Mouse (Mus musculus) heart, embryonic 16.5 days (tissue): ENCODE measurements around the gene Tdg. TPM values are rescaled to one million over a fixed set of nuclear protein-coding genes. Genes with fewer than 3 reads are reported as not detected.

Experiments
- ATAC-seq: fragments of 200-750 bp; cut with Nextera tagmentation; replicated peaks from 2 replicates; pipeline ENCODE4 v1.8.0; 2017; ENCODE audit warnings: moderate number of reproducible peaks; ENCODE audit not compliant: insufficient read depth, low FRiP score; ENCODE audit errors: extremely low read depth
- H3K27ac ChIP-seq: fragments of 300-500 bp; sonication (generic); 2 replicates; pipeline ENCODE4 v1.5.1; 2014; ENCODE audit warnings: mild to moderate bottlenecking, low read length, control low read depth, moderate library complexity
- H3K27me3 ChIP-seq: fragments of 300-500 bp; sonication (generic); 2 replicates; pipeline ENCODE4 v1.6.1; 2014; ENCODE audit warnings: low read length, mixed read lengths; ENCODE audit not compliant: control insufficient read depth, insufficient read depth
- H3K36me3 ChIP-seq: fragments of 300-500 bp; sonication (generic); 2 replicates; pipeline ENCODE4 v1.6.1; 2014; ENCODE audit not compliant: control insufficient read depth, insufficient read depth
- H3K4me1 ChIP-seq: fragments of 300-500 bp; sonication (generic); 2 replicates; pipeline ENCODE4 v1.6.1; 2014; ENCODE audit warnings: low read length, mixed read lengths; ENCODE audit not compliant: control insufficient read depth, insufficient read depth
- H3K4me2 ChIP-seq: fragments of 300-500 bp; sonication (generic); 2 replicates; pipeline ENCODE4 v1.6.1; 2014; ENCODE audit warnings: low read depth, mild to moderate bottlenecking, control low read depth, low read length
- H3K4me3 ChIP-seq: fragments of 300-500 bp; sonication (generic); 2 replicates; pipeline ENCODE4 v1.5.1; 2014; ENCODE audit warnings: mild to moderate bottlenecking, control low read depth, low read length
- H3K9ac ChIP-seq: fragments of 300-500 bp; sonication (generic); 2 replicates; pipeline ENCODE4 v1.6.1; 2014; ENCODE audit warnings: low read length, control low read depth
- H3K9me3 ChIP-seq: fragments of 300-500 bp; sonication (generic); replicated peaks from 2 replicates; pipeline ENCODE4 v1.6.1; 2016; ENCODE audit warnings: low read length; ENCODE audit not compliant: control insufficient read depth
- WGBS: fragments of 180-500 bp; shearing (Covaris S2); extraction: QIAGEN DNeasy Blood & Tissue Kit; methylation state at CpG from one replicate; pipeline ENCODE4 v1.1.7; 2014; 5-methylcytosine and 5-hydroxymethylcytosine counted together
- polyA plus RNA-seq: library from polyadenylated mRNA; unstranded; fragments of >200 nt; fragmentation: Nextera tagmentation; extraction: Ambion mirVana; gene quantifications from 2 replicates; pipeline ENCODE4 v1.2.1, GENCODE M21; 2015

The Tdg gene
- polyA plus RNA-seq, 1 experiment from 2014 or later, result 70.7 TPM

- no peak overlapping the region for H3K4me3 ChIP-seq
- no peak for ATAC-seq
- no peaks in the 10 kb centered on the region for H3K4me1 ChIP-seq
- H3K4me2 ChIP-seq, result no peak overlapping the region
- H3K27ac ChIP-seq, result no peak overlapping the region
- 0 out of 2 replicates have a peak, but pooled peaks cover 2% of the 10 kb centered on the region for H3K9me3 ChIP-seq
- no peaks in the 10 kb centered on the region for H3K27me3 ChIP-seq
- no peaks in the 10 kb centered on the region for H3K36me3 ChIP-seq
- no peak overlapping the region for H3K9ac ChIP-seq
- 86% methylated on average over 5 of the region's 5 CpGs for WGBS
Observed at GRCm38 (mm10) chr10:82680769-82681168, 51.1 kb downstream of the Tdg start.

GRCm38 (mm10) chr10:82681639-82682038 is 52.0 kb downstream of the Tdg start:
- no peak for ATAC-seq
- 78% methylated on average over 7 of the region's 7 CpGs for WGBS
- Histone ChIP-seq H3K27me3 (no peaks in the 10 kb centered on the region), H3K4me3 (no peak overlapping the region), H3K4me2 (no peak overlapping the region), H3K4me1 (no peaks in the 10 kb centered on the region), H3K36me3 (no peaks in the 10 kb centered on the region), H3K27ac (no peak overlapping the region), H3K9me3 (0 out of 2 replicates have a peak, but pooled peaks cover 3% of the 10 kb centered on the region), H3K9ac (no peak overlapping the region)

- Histone ChIP-seq H3K9ac (no peak overlapping the region), H3K27me3 (no peaks in the 10 kb centered on the region), H3K4me3 (no peak overlapping the region), H3K4me2 (no peak overlapping the region), H3K4me1 (peaks cover 11% of the 10 kb centered on the region), H3K9me3 (0 out of 2 replicates have a peak, but pooled peaks cover 3% of the 10 kb centered on the region), H3K36me3 (no peaks in the 10 kb centered on the region), H3K27ac (no peak overlapping the region)
- 30% methylated on average over 2 of the region's 2 CpGs for WGBS
- ATAC-seq, result no peak
Observed at GRCm38 (mm10) chr10:82685440-82685839, 55.8 kb downstream of the Tdg start.

GRCm38 (mm10) chr10:82689681-82690211 is 60.1 kb downstream of the Tdg start:
- 0 out of 2 replicates have a peak, but pooled peaks cover 3% of the 10 kb centered on the region for H3K9me3 ChIP-seq
- H3K4me1 ChIP-seq, result peaks cover 13% of the 10 kb centered on the region
- peak overlapping the region; percentile 39 for H3K4me3 ChIP-seq
- peak overlapping the region; percentile 66 for H3K4me2 ChIP-seq
- WGBS, result 61% methylated on average over 7 of the region's 7 CpGs
- no peaks in the 10 kb centered on the region for H3K27me3 ChIP-seq
- 0 out of 2 replicates have a peak, but pooled peaks have one; percentile 46 for ATAC-seq
- H3K27ac ChIP-seq, result peak overlapping the region; percentile 36
- no peak overlapping the region; the same call in 1 of the 2 replicates for H3K9ac ChIP-seq
- no peaks in the 10 kb centered on the region for H3K36me3 ChIP-seq

GRCm38 (mm10) chr10:82690494-82690893 is 60.9 kb downstream of the Tdg start, which contains the start of gene Glt8d2:
TSS of gene Glt8d2 (minus strand) at chr10:82690650.
- H3K36me3 ChIP-seq, result no peaks in the 10 kb centered on the region
- H3K9me3 ChIP-seq, result 0 out of 2 replicates have a peak, but pooled peaks cover 3% of the 10 kb centered on the region
- peak within 1 kb of the TSS; percentile 66 for H3K4me2 ChIP-seq
- 2% methylated on average over 14 of the region's 14 CpGs for WGBS
- H3K4me1 ChIP-seq, result peaks cover 13% of the 10 kb centered on the region
- ATAC-seq, result peak; percentile 65
- H3K27ac ChIP-seq, result peak within 1 kb of the TSS; percentile 36
- H3K27me3 ChIP-seq, result no peaks in the 10 kb centered on the region
- peak within 1 kb of the TSS; percentile 61 for H3K9ac ChIP-seq
- peak within 1 kb of the TSS; percentile 39 for H3K4me3 ChIP-seq

GRCm38 (mm10) chr10:82695956-82696355 is 66.3 kb downstream of the Tdg start, which contains the start of gene Hcfc2:
TSS of gene Hcfc2 (plus strand) at chr10:82696160.
- Histone ChIP-seq H3K4me3 (no peak within 1 kb of the TSS), H3K27ac (peak within 1 kb of the TSS; percentile 65), H3K27me3 (no peaks in the 10 kb centered on the region), H3K9me3 (no peaks in the 10 kb centered on the region), H3K36me3 (no peaks in the 10 kb centered on the region), H3K4me1 (peaks cover 16% of the 10 kb centered on the region), H3K4me2 (no peak within 1 kb of the TSS), H3K9ac (no peak within 1 kb of the TSS)
- no peak for ATAC-seq
- 56% methylated on average over 5 of the region's 5 CpGs for WGBS

- H3K9me3 ChIP-seq, result no peaks in the 10 kb centered on the region
- 49% methylated on average over 4 of the region's 4 CpGs for WGBS
- no peak overlapping the region for H3K4me2 ChIP-seq
- peak overlapping the region; percentile 65 for H3K27ac ChIP-seq
- peaks cover 16% of the 10 kb centered on the region for H3K4me1 ChIP-seq
- no peaks in the 10 kb centered on the region for H3K27me3 ChIP-seq
- H3K9ac ChIP-seq, result no peak overlapping the region
- H3K4me3 ChIP-seq, result no peak overlapping the region
- H3K36me3 ChIP-seq, result no peaks in the 10 kb centered on the region
- ATAC-seq, result no peak
Observed at GRCm38 (mm10) chr10:82696453-82697079, 66.9 kb downstream of the Tdg start.

- Histone ChIP-seq H3K9me3 (no peaks in the 10 kb centered on the region), H3K4me1 (peaks cover 16% of the 10 kb centered on the region), H3K27ac (peak overlapping the region; percentile 65; the same call in 1 of the 2 replicates), H3K36me3 (0 out of 2 replicates have a peak, but pooled peaks cover 2% of the 10 kb centered on the region), H3K4me2 (no peak overlapping the region), H3K9ac (no peak overlapping the region), H3K27me3 (no peaks in the 10 kb centered on the region), H3K4me3 (no peak overlapping the region)
- ATAC-seq, result no peak
- 69% methylated on average over 3 of the region's 3 CpGs for WGBS
Observed at GRCm38 (mm10) chr10:82697305-82697898, 67.8 kb downstream of the Tdg start.
